Mouse (Mus musculus): Measurements from ENCODE around the gene Glg1.
"Not testable (repeated sequence)": the region's sequence is repeated elsewhere in the genome, so short reads cannot be mapped to it uniquely, and the experiment has no call there.

The Glg1 gene

GRCm38 (mm10) chr8:111258631-111259407 is at the start of gene Glg1:
Gene Glg1, minus strand, starts transcription at chr8:111259216.
- peak; percentile 97 for DNase-seq (ENCODE audit: low read depth)

GRCm38 (mm10) chr8:111305031-111305730 is 46.2 kb upstream of the Glg1 start:
- DNase-seq (ENCODE audit: low read depth): no peak

GRCm38 (mm10) chr8:111304359-111304758 is 45.3 kb upstream of the Glg1 start:
- DNase-seq (ENCODE audit: low read depth): no peak

GRCm38 (mm10) chr8:111303076-111303803 is 44.2 kb upstream of the Glg1 start:
- DNase-seq (ENCODE audit: low read depth): not testable (repeated sequence)

GRCm38 (mm10) chr8:111300597-111301546 is 41.9 kb upstream of the Glg1 start:
- peak; percentile 48 for DNase-seq (ENCODE audit: low read depth)

- peak; percentile 97 for DNase-seq (ENCODE audit: low read depth)
Observed at GRCm38 (mm10) chr8:111299821-111300568, 41.0 kb upstream of the Glg1 start, which contains the start of gene Rfwd3. Gene Rfwd3, minus strand, starts transcription at chr8:111300222.

- DNase-seq (ENCODE audit: low read depth): peak; percentile 80
Observed at GRCm38 (mm10) chr8:111299363-111299820, 40.4 kb upstream of the Glg1 start.

- DNase-seq (ENCODE audit: low read depth): no peak
Observed at GRCm38 (mm10) chr8:111298011-111298410, 39.0 kb upstream of the Glg1 start.

- DNase-seq (ENCODE audit: low read depth): no peak
Observed at GRCm38 (mm10) chr8:111291733-111292132, 32.7 kb upstream of the Glg1 start.

- no peak for DNase-seq (ENCODE audit: low read depth)
Observed at GRCm38 (mm10) chr8:111290586-111290985, 31.6 kb upstream of the Glg1 start.

GRCm38 (mm10) chr8:111285603-111286002 is 26.6 kb upstream of the Glg1 start:
- DNase-seq (ENCODE audit: low read depth): no peak

GRCm38 (mm10) chr8:111282093-111282492 is 23.1 kb upstream of the Glg1 start:
- no peak for DNase-seq (ENCODE audit: low read depth)

GRCm38 (mm10) chr8:111268277-111268676 is 9.3 kb upstream of the Glg1 start:
- DNase-seq (ENCODE audit: low read depth): no peak

GRCm38 (mm10) chr8:111266161-111266560 is 7.1 kb upstream of the Glg1 start:
- DNase-seq (ENCODE audit: low read depth): not testable (repeated sequence)

GRCm38 (mm10) chr8:111264693-111265220 is 5.7 kb upstream of the Glg1 start:
- no peak for DNase-seq (ENCODE audit: low read depth)

- DNase-seq (ENCODE audit: low read depth): no peak
Observed at GRCm38 (mm10) chr8:111261981-111262381, 3.0 kb upstream of the Glg1 start.

GRCm38 (mm10) chr8:111260251-111260650 is 1.2 kb upstream of the Glg1 start:
- DNase-seq (ENCODE audit: low read depth): no peak

GRCm38 (mm10) chr8:111259408-111259741 is 359 bp upstream of the Glg1 start:
- no peak for DNase-seq (ENCODE audit: low read depth)

GRCm38 (mm10) chr8:111258010-111258630 is 896 bp downstream of the Glg1 start:
- no peak for DNase-seq (ENCODE audit: low read depth)
